Mouse (Mus musculus) spleen, adult 2 months (tissue): ENCODE measurements around the gene Lpar3. TPM values are rescaled to one million over a fixed set of nuclear protein-coding genes. Genes with fewer than 3 reads are reported as not detected.

Experiments
- DNase-seq, 2 experiments: peaks; one replicate each; pipeline versions ENCODE4 v3.0.0 to v3.0.0-alpha.2; 2012 to 2021; ENCODE audit warnings: low spot score in 2 of 2, low read depth in 1 of 2
- H3K27ac ChIP-seq: fragments of 200-500 bp; 2 replicates; pipeline ENCODE4 v1.5.1; 2012; ENCODE audit warnings: low read length, inconsistent platforms; ENCODE audit not compliant: insufficient read depth
- H3K27me3 ChIP-seq: fragments of 200-500 bp; 2 replicates; pipeline ENCODE4 v1.6.1; 2012; ENCODE audit warnings: mild to moderate bottlenecking, moderate library complexity, low read length, inconsistent platforms; ENCODE audit not compliant: control insufficient read depth, insufficient read depth
- H3K36me3 ChIP-seq: fragments of 200-500 bp; 2 replicates; pipeline ENCODE4 v1.6.1; 2012; ENCODE audit warnings: mild to moderate bottlenecking, low read length, inconsistent platforms; ENCODE audit not compliant: control insufficient read depth, insufficient read depth
- H3K4me1 ChIP-seq: fragments of 200-500 bp; 2 replicates; pipeline ENCODE4 v1.6.1; 2011; ENCODE audit warnings: inconsistent platforms; ENCODE audit not compliant: control insufficient read depth, insufficient read depth, insufficient read length
- H3K4me3 ChIP-seq: fragments of 200-500 bp; 2 replicates; pipeline ENCODE4 v1.5.1; 2011; ENCODE audit warnings: mild to moderate bottlenecking, inconsistent platforms; ENCODE audit not compliant: insufficient read depth, insufficient read length; ENCODE audit errors: extremely low read depth
- CTCF ChIP-seq: fragments of 200-500 bp; IDR thresholded peaks from 2 replicates; pipeline ENCODE4 v1.5.1; 2011; ENCODE audit warnings: mild to moderate bottlenecking, inconsistent platforms; ENCODE audit not compliant: insufficient read depth, insufficient read length, insufficient replicate concordance; ENCODE audit errors: extremely low read depth
- POLR2A ChIP-seq: fragments of 200-500 bp; IDR thresholded peaks from 2 replicates; pipeline ENCODE4 v1.6.1; 2011; ENCODE audit warnings: low read depth, low read length, inconsistent platforms
- WGBS: fragments of 180-500 bp; shearing (Covaris S2); methylation state at CpG from one replicate; pipeline ENCODE4 v1.1.7; 2018; 5-methylcytosine and 5-hydroxymethylcytosine counted together
- polyA plus RNA-seq: library from polyadenylated mRNA; depleted of rRNA; stranded (reverse); fragments of >200 nt; gene quantifications from 2 replicates; pipeline ENCODE4 v1.2.3, GENCODE M21; 2012

Gene Lpar3
- polyA plus RNA-seq, 1 experiment: 0.57 TPM

GRCm38 (mm10) chr3:146303194-146303593 is 82.4 kb downstream of the Lpar3 start:
- no peak for DNase-seq
- H3K36me3 ChIP-seq: no peaks in the 10 kb centered on the region
- no peak overlapping the region for H3K4me3 ChIP-seq
- no peak overlapping the region for H3K27ac ChIP-seq
- no peak for TF ChIP-seq POLR2A
- TF ChIP-seq CTCF: no peak
- WGBS: 55% methylated on average over 5 of the region's 5 CpGs
- H3K4me1 ChIP-seq: no peaks in the 10 kb centered on the region
- no peaks in the 10 kb centered on the region for H3K27me3 ChIP-seq

- H3K4me1 ChIP-seq: no peaks in the 10 kb centered on the region
- H3K36me3 ChIP-seq: no peaks in the 10 kb centered on the region
- H3K4me3 ChIP-seq: no peak overlapping the region
- 85% methylated on average over 21 of the region's 21 CpGs for WGBS
- no peak for TF ChIP-seq POLR2A
- TF ChIP-seq CTCF: no peak
- no peaks in the 10 kb centered on the region for H3K27me3 ChIP-seq
- no peak overlapping the region for H3K27ac ChIP-seq
- no peak for DNase-seq
These were observed 84.0 kb downstream of the Lpar3 start for GRCm38 (mm10) chr3:146304556-146305405.

GRCm38 (mm10) chr3:146307341-146307740 is 86.6 kb downstream of the Lpar3 start:
- no peaks in the 10 kb centered on the region for H3K36me3 ChIP-seq
- H3K27ac ChIP-seq: no peak overlapping the region
- DNase-seq: no peak
- no peaks in the 10 kb centered on the region for H3K27me3 ChIP-seq
- H3K4me3 ChIP-seq: no peak overlapping the region
- no peaks in the 10 kb centered on the region for H3K4me1 ChIP-seq
- 83% methylated on average over 3 of the region's 3 CpGs for WGBS
- no peak for TF ChIP-seq POLR2A
- no peak for TF ChIP-seq CTCF

GRCm38 (mm10) chr3:146307886-146308285 is 87.1 kb downstream of the Lpar3 start:
- no peaks in the 10 kb centered on the region for H3K36me3 ChIP-seq
- TF ChIP-seq POLR2A: no peak
- no peaks in the 10 kb centered on the region for H3K4me1 ChIP-seq
- no peak for DNase-seq
- no peak overlapping the region for H3K27ac ChIP-seq
- no peak overlapping the region for H3K4me3 ChIP-seq
- WGBS: 71% methylated on average over 2 of the region's 2 CpGs
- no peaks in the 10 kb centered on the region for H3K27me3 ChIP-seq

GRCm38 (mm10) chr3:146309586-146309985 is 88.8 kb downstream of the Lpar3 start:
- Histone ChIP-seq H3K4me3 (no peak overlapping the region), H3K36me3 (no peaks in the 10 kb centered on the region), H3K4me1 (no peaks in the 10 kb centered on the region), H3K27ac (no peak overlapping the region), H3K27me3 (no peaks in the 10 kb centered on the region)
- WGBS: 84% methylated on average over 8 of the region's 8 CpGs
- DNase-seq: no peak
- TF ChIP-seq CTCF (no peak), POLR2A (no peak)

GRCm38 (mm10) chr3:146311121-146311538 is 90.4 kb downstream of the Lpar3 start:
- 61% methylated on average over 9 of the region's 9 CpGs for WGBS
- TF ChIP-seq CTCF (no peak), POLR2A (no peak)

GRCm38 (mm10) chr3:146315414-146315813 is 94.7 kb downstream of the Lpar3 start:
- TF ChIP-seq CTCF (no peak), POLR2A (no peak)
- DNase-seq: no peak
- WGBS: 90% methylated on average over 8 of the region's 8 CpGs
- no peaks in the 10 kb centered on the region for H3K27me3 ChIP-seq
- H3K36me3 ChIP-seq: no peaks in the 10 kb centered on the region
- H3K27ac ChIP-seq: no peak overlapping the region
- no peak overlapping the region for H3K4me3 ChIP-seq
- H3K4me1 ChIP-seq: no peaks in the 10 kb centered on the region

More at GRCm38 (mm10) chr3:146311121-146311538, 90.4 kb downstream of the Lpar3 start:
- Histone ChIP-seq H3K4me3 (no peak overlapping the region), H3K4me1 (no peaks in the 10 kb centered on the region), H3K36me3 (no peaks in the 10 kb centered on the region), H3K27ac (no peak overlapping the region), H3K27me3 (no peaks in the 10 kb centered on the region)
- DNase-seq: no peak
